Mouse (Mus musculus): ENCODE results near the gene Vrk2. TPM values are rescaled to one million over a fixed set of nuclear protein-coding genes. Genes with fewer than 3 reads are reported as not detected.

Gene Vrk2
- total RNA-seq (2021): 1 to 10 TPM; 4.0 to 5.9 TPM
- long read RNA-seq, experiment 1: 0 reads
- long read RNA-seq, experiment 2, partial matches to known transcripts: 0 of 2 reads
- long read RNA-seq, experiment 2, other reads (novel, unspliced or antisense): 0 of 2 reads

- peak; percentile 13 to 32 for DNase-seq (ENCODE audit: low spot score in 2 of 2)
Measured at GRCm38 (mm10) chr11:26593061-26594059, at the start of gene Vrk2, which contains the start of gene Gm6899. TSS of gene Vrk2 (minus strand) at chr11:26593999. TSS of gene Gm6899 (plus strand) at chr11:26593241.

GRCm38 (mm10) chr11:26642141-26642540 is 48.3 kb upstream of the Vrk2 start:
- DNase-seq (ENCODE audit: low spot score in 2 of 2): no peak

- DNase-seq (ENCODE audit: low spot score in 2 of 2): no peak
Measured at GRCm38 (mm10) chr11:26640314-26640785, 46.6 kb upstream of the Vrk2 start.

- DNase-seq (ENCODE audit: low spot score in 2 of 2): no peak
Measured at GRCm38 (mm10) chr11:26636239-26636638, 42.4 kb upstream of the Vrk2 start.

GRCm38 (mm10) chr11:26622727-26623126 is 28.9 kb upstream of the Vrk2 start:
- DNase-seq (ENCODE audit: low spot score in 2 of 2): no peak

GRCm38 (mm10) chr11:26618475-26619223 is 24.9 kb upstream of the Vrk2 start:
- no peak for DNase-seq (ENCODE audit: low spot score in 2 of 2)

GRCm38 (mm10) chr11:26608795-26609194 is 15.0 kb upstream of the Vrk2 start:
- DNase-seq (ENCODE audit: low spot score in 2 of 2): peak; percentile 40 to 57

- no peak for DNase-seq (ENCODE audit: low spot score in 2 of 2)
Measured at GRCm38 (mm10) chr11:26604061-26604655, 10.4 kb upstream of the Vrk2 start.

GRCm38 (mm10) chr11:26601571-26602175 is 7.9 kb upstream of the Vrk2 start:
- no peak for DNase-seq (ENCODE audit: low spot score in 2 of 2)

- DNase-seq (ENCODE audit: low spot score in 2 of 2): peak in 1 of 2 experiments; percentile 15
Measured at GRCm38 (mm10) chr11:26600692-26601091, 6.9 kb upstream of the Vrk2 start.

- no peak for DNase-seq (ENCODE audit: low spot score in 2 of 2)
Measured at GRCm38 (mm10) chr11:26598876-26599275, 5.1 kb upstream of the Vrk2 start.

- no peak for DNase-seq (ENCODE audit: low spot score in 2 of 2)
Measured at GRCm38 (mm10) chr11:26597761-26598160, 4.0 kb upstream of the Vrk2 start.

- DNase-seq (ENCODE audit: low spot score in 2 of 2): peak; percentile 22 to 43
Measured at GRCm38 (mm10) chr11:26597145-26597544, 3.3 kb upstream of the Vrk2 start.

- DNase-seq (ENCODE audit: low spot score in 2 of 2): no peak
Measured at GRCm38 (mm10) chr11:26596186-26596585, 2.4 kb upstream of the Vrk2 start.

GRCm38 (mm10) chr11:26594487-26594886 is 688 bp upstream of the Vrk2 start:
- DNase-seq (ENCODE audit: low spot score in 2 of 2): no peak

GRCm38 (mm10) chr11:26592395-26593053 is 1.3 kb downstream of the Vrk2 start:
- DNase-seq (ENCODE audit: low spot score in 2 of 2): no peak

- no peak for DNase-seq (ENCODE audit: low spot score in 2 of 2)
Measured at GRCm38 (mm10) chr11:26587184-26587524, 6.6 kb downstream of the Vrk2 start.

- no peak for DNase-seq (ENCODE audit: low spot score in 2 of 2)
Measured at GRCm38 (mm10) chr11:26586367-26587183, 7.2 kb downstream of the Vrk2 start.

Data from left cerebral cortex, adult 18-20 months (tissue).